Mouse (Mus musculus): ENCODE measurements at regions not wholly inside any gene's neighbourhood (a gene's known extent, or its start where the extent isn't known, plus 50 kb on each side); places are given as distances from the start of the nearest gene placed in this dataset.

DNA sequence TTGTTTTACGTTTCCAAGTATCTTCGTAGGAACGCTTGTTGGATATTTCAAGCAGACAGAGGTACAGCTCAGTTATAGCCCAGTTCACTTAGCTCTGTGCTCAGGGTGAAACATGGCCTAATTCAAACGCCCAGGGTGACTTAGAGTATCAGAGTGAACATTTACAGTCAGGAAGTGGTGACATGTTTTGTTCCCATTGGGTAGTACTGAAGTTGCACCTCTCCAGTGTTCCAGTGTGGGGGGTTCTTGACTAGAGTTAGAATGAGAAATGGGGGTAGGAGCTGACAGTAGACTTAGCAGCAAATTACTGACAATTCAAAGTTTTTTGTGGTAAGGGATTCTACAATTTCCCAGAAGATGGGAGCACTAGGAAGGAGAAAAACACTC lies 159.9 kb upstream of the Cypt12 start:
- Histone ChIP-seq H3K9ac (ENCODE audit: low read length) (peak overlapping the region; percentile 100), H3K4me2 (peak overlapping the region; percentile 85), H3K27me3 (ENCODE audit: control insufficient read depth, insufficient read depth, low read length) (no peaks in the 10 kb centered on the region)

DNA sequence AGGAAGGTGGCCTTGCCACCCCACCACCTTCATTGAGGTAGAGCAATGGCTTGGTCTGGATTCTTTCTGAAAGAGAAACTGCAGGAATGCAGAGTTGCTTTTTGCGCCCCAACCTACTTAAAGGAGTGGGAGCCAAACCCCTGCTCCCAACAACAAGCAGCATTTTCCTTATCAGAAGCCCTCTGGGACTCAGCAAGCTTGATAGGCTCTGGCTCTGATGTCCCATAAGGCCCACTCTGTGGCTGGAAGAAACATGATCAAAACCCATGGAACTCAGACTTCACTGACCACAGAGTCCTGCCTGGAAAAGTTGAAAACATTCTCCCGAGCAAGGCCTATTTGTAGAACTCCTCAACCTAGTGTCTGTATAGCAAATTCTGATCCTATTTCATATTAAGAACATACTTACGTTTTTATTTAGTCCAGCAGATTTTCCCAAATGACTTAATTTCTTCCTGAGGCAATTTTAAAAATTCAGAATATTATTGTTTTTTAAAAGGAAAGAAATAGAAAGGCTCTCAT lies 159.4 kb upstream of the Cypt12 start:
- H3K4me1 ChIP-seq (ENCODE audit: control insufficient read depth, insufficient read depth, low read length) = peaks cover 13% of the 10 kb centered on the region
- DNase-seq (ENCODE audit: low spot score, missing footprints) (peak; percentile 92), ATAC-seq (ENCODE audit: low FRiP score) (no peak)
- no peaks in the 10 kb centered on the region for H3K27me3 ChIP-seq (ENCODE audit: control insufficient read depth, insufficient read depth, low read length)
- H3K9me3 ChIP-seq (ENCODE audit: control insufficient read depth, low read length) = no peaks in the 10 kb centered on the region
- H3K9ac ChIP-seq (ENCODE audit: low read length) = peak overlapping the region; percentile 100
- 16% methylated on average over 3 of the region's 3 CpGs for WGBS
- no peaks in the 10 kb centered on the region for H3K36me3 ChIP-seq (ENCODE audit: control insufficient read depth, insufficient read depth, low read length)
- peak overlapping the region; percentile 48 for H3K4me3 ChIP-seq (ENCODE audit: low read depth, low read length)
- H3K27ac ChIP-seq (ENCODE audit: low read depth, low read length) = peak overlapping the region; percentile 100
- H3K4me2 ChIP-seq = peak overlapping the region; percentile 85

More for the DNA sequence above, 159.9 kb upstream of the Cypt12 start:
- DNase-seq (ENCODE audit: low spot score, missing footprints) = peak; percentile 92
- Histone ChIP-seq H3K4me3 (ENCODE audit: low read depth, low read length) (peak overlapping the region; percentile 48), H3K27ac (ENCODE audit: low read depth, low read length) (peak overlapping the region; percentile 100), H3K4me1 (ENCODE audit: control insufficient read depth, insufficient read depth, low read length) (peaks cover 13% of the 10 kb centered on the region), H3K9me3 (ENCODE audit: control insufficient read depth, low read length) (no peaks in the 10 kb centered on the region), H3K36me3 (ENCODE audit: control insufficient read depth, insufficient read depth, low read length) (no peaks in the 10 kb centered on the region)
- no peak for ATAC-seq (ENCODE audit: low FRiP score)
- WGBS = 28% methylated on average over 4 of the region's 4 CpGs

DNA sequence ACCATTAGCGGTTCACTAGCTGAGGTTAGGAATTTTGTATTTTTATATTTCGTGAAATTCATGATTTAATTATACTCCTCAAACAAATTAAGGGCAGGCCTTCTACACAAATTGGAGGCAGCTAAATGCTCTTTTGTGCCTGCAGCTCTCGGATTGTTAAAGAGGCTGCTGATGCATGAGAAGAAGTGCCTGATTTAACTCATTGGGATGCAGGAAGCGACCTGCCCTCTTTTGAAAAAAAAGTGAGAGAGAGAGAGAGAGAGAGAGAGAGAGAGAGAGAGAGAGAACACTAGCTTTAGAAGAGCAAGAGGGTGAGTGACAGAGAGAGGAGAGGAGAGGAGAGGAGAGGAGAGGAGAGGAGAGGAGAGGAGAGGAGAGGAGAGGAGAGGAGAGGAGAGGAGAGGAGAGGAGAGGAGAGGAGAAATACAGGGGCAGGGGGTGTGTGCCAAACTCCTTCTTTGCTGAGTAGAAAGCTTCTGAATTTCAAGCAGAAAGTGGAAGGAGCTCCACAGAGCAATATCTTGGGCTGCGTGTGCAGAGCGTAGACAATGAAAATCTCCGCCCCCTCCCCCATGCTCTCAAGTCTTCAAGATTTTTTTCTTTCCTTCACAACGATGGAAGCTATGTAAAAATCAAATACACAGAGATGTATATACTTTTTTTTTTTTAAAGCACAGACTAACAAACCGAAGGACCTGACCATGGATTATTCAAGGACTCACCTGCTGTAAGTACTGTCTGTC lies 158.6 kb upstream of the Cypt12 start:
- no peaks in the 10 kb centered on the region for H3K9me3 ChIP-seq (ENCODE audit: control insufficient read depth, low read length)
- H3K4me2 ChIP-seq = peak overlapping the region; percentile 85
- no peaks in the 10 kb centered on the region for H3K27me3 ChIP-seq (ENCODE audit: control insufficient read depth, insufficient read depth, low read length)
- H3K9ac ChIP-seq (ENCODE audit: low read length) = peak overlapping the region; percentile 100
- ATAC-seq (ENCODE audit: low FRiP score) (peak; percentile 12), DNase-seq (ENCODE audit: low spot score, missing footprints) (peak; percentile 94)
- peaks cover 13% of the 10 kb centered on the region for H3K4me1 ChIP-seq (ENCODE audit: control insufficient read depth, insufficient read depth, low read length)
- 0% methylated on average over 9 of the region's 9 CpGs for WGBS
- peak overlapping the region; percentile 48 for H3K4me3 ChIP-seq (ENCODE audit: low read depth, low read length)
- peak overlapping the region; percentile 100 for H3K27ac ChIP-seq (ENCODE audit: low read depth, low read length)
- H3K36me3 ChIP-seq (ENCODE audit: control insufficient read depth, insufficient read depth, low read length) = 0 out of 2 replicates have a peak, but pooled peaks cover under 1% of the 10 kb centered on the region

DNA sequence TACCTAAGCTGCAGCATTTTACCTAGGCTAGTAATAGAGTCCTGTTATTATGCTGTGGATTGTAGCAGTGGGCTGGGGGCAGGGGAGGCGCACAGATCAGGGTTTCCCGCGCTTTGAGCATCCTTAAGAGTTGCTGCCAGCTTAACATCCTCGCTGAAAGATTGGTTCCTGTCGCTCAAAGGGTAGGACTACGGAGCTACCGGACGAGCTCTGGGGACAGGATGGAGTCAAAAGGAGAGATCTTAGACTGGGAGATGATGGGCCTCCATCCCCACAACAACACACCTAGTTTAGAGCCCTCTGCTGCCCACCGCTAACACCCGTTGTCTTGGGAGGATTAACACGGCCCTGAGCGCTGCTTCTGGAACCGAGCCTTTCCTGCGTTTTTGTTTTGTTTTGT lies 157.9 kb upstream of the Cypt12 start:
- H3K9me3 ChIP-seq (ENCODE audit: control insufficient read depth, low read length) = no peaks in the 10 kb centered on the region
- H3K9ac ChIP-seq (ENCODE audit: low read length) = peak overlapping the region; percentile 100
- H3K4me1 ChIP-seq (ENCODE audit: control insufficient read depth, insufficient read depth, low read length) = peaks cover 13% of the 10 kb centered on the region
- H3K4me3 ChIP-seq (ENCODE audit: low read depth, low read length) = peak overlapping the region; percentile 48
- H3K4me2 ChIP-seq = peak overlapping the region; percentile 53; the same call in 1 of the 2 replicates
- peak overlapping the region; percentile 100 for H3K27ac ChIP-seq (ENCODE audit: low read depth, low read length)
- no peak for ATAC-seq (ENCODE audit: low FRiP score)
- peaks cover 4% of the 10 kb centered on the region; the same call in 1 of the 2 replicates for H3K36me3 ChIP-seq (ENCODE audit: control insufficient read depth, insufficient read depth, low read length)
- 0% methylated on average over 14 of the region's 14 CpGs for WGBS
- H3K27me3 ChIP-seq (ENCODE audit: control insufficient read depth, insufficient read depth, low read length) = no peaks in the 10 kb centered on the region
- DNase-seq (ENCODE audit: low spot score, missing footprints) = peak; percentile 95

DNA sequence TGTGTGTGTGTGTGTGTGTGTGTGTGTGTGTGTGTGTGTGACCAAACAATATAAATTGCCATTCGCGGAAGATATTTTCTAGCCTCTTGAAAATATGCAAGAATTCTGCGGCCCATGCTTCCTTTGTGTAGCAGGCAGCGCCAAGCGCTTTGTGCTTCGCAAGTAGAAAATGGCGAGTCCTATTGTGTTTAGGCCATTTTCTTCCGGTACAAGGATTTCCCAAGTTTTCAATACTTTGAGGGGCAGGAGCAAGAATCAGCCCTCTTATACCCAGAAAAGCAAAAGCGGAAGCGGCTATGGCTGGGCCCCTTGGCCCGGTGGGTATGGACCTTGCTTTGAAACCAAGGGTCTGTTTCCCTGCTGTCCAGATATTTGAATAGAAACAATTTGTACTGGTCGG lies 157.4 kb upstream of the Cypt12 start:
- WGBS = under 1% methylated on average over 12 of the region's 12 CpGs
- ATAC-seq (ENCODE audit: low FRiP score) = no peak
- DNase-seq (ENCODE audit: low spot score, missing footprints) = peak; percentile 96
- peaks cover 15% of the 10 kb centered on the region for H3K4me1 ChIP-seq (ENCODE audit: control insufficient read depth, insufficient read depth, low read length)
- peak overlapping the region; percentile 100 for H3K27ac ChIP-seq (ENCODE audit: low read depth, low read length)
- H3K9ac ChIP-seq (ENCODE audit: low read length) = peak overlapping the region; percentile 100
- no peaks in the 10 kb centered on the region for H3K9me3 ChIP-seq (ENCODE audit: control insufficient read depth, low read length)
- H3K27me3 ChIP-seq (ENCODE audit: control insufficient read depth, insufficient read depth, low read length) = no peaks in the 10 kb centered on the region
- H3K4me2 ChIP-seq = peak overlapping the region; percentile 53
- H3K4me3 ChIP-seq (ENCODE audit: low read depth, low read length) = peak overlapping the region; percentile 48
- H3K36me3 ChIP-seq (ENCODE audit: control insufficient read depth, insufficient read depth, low read length) = peaks cover 9% of the 10 kb centered on the region; the same call in 1 of the 2 replicates

DNA sequence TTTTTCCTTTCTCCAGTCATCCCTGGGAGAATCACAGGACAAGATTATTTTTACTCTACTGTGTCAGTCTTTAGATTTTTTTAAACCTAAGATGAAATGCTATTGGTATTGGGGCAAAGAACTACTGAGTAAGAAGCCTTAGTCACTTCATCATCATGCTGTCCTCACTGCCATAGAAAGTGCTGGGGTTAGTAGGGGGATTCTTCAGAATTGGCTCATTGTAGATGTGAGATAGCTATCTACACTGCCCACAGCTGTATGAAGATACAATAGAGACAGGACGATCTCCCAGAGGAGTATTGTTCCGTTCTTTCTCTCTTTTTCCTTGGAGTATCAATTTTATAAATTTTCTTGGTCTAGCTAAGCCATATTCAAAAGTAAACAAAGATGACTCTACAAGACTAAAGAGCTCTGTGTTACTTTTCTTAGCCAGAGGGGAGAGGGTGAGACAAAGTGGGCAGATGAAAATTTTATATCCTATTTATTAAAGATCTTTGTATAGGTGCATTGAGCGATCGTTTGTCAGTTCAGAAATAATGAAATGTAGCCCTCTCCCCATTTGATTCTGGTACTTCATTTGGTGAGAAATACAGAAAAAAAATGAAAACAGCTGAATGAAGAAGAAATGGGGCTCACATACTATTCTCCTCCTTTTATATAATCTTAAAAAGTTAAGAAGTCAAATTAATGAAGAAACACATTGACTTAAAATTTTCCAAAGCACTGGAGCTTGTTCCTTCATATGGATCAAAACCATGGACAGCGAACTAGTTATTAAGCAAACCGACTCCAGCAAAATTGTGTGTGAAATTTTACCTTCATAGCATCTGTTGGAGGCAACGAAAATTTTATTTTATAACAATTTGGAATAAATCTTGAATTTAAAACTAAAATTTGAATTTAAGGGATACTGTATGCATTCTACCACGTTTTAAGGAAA lies 156.6 kb upstream of the Cypt12 start:
- no peaks in the 10 kb centered on the region for H3K9me3 ChIP-seq (ENCODE audit: control insufficient read depth, low read length)
- ATAC-seq (ENCODE audit: low FRiP score) = no peak
- H3K4me1 ChIP-seq (ENCODE audit: control insufficient read depth, insufficient read depth, low read length) = peaks cover 22% of the 10 kb centered on the region
- DNase-seq (ENCODE audit: low spot score, missing footprints) = peak; percentile 92
- peak overlapping the region; percentile 53 for H3K4me2 ChIP-seq
- peaks cover 10% of the 10 kb centered on the region for H3K36me3 ChIP-seq (ENCODE audit: control insufficient read depth, insufficient read depth, low read length)
- peak overlapping the region; percentile 100 for H3K27ac ChIP-seq (ENCODE audit: low read depth, low read length)
- H3K4me3 ChIP-seq (ENCODE audit: low read depth, low read length) = peak overlapping the region; percentile 48
- H3K9ac ChIP-seq (ENCODE audit: low read length) = peak overlapping the region; percentile 100
- no peaks in the 10 kb centered on the region for H3K27me3 ChIP-seq (ENCODE audit: control insufficient read depth, insufficient read depth, low read length)
- WGBS = 12% methylated on average over 8 of the region's 8 CpGs

DNA sequence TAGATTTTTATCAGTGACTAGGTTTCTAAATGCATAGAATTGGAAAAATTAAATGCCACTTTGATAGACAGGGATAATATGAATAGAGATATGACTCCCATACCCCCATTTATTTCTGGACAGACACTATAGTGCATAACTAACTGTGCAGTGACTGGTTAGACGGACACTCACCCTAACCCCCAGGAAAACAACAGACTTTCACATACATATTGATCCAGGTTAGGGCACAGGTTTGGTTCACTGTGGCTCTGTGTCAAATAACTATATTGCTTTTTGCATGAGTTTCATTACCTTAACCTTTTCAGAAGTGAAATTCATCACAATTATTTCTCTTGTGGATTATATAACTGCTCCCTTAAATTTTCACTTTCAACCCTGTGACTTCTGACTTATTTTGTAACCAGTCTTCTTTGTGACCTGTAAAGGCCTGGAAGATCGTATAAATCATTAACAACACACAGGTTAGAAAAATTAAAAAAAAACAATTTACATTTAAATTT lies 155.6 kb upstream of the Cypt12 start:
- Histone ChIP-seq H3K27me3 (ENCODE audit: control insufficient read depth, insufficient read depth, low read length) (no peaks in the 10 kb centered on the region), H3K4me2 (peak overlapping the region; percentile 76), H3K9me3 (ENCODE audit: control insufficient read depth, low read length) (no peaks in the 10 kb centered on the region), H3K9ac (ENCODE audit: low read length) (peak overlapping the region; percentile 98), H3K4me3 (ENCODE audit: low read depth, low read length) (peak overlapping the region; percentile 79), H3K4me1 (ENCODE audit: control insufficient read depth, insufficient read depth, low read length) (peaks cover 24% of the 10 kb centered on the region), H3K27ac (ENCODE audit: low read depth, low read length) (peak overlapping the region; percentile 99), H3K36me3 (ENCODE audit: control insufficient read depth, insufficient read depth, low read length) (peaks cover 12% of the 10 kb centered on the region)
- no peak for ATAC-seq (ENCODE audit: low FRiP score)
- DNase-seq (ENCODE audit: low spot score, missing footprints) = peak; percentile 91
- 14% methylated on average over 2 of the region's 2 CpGs for WGBS

DNA sequence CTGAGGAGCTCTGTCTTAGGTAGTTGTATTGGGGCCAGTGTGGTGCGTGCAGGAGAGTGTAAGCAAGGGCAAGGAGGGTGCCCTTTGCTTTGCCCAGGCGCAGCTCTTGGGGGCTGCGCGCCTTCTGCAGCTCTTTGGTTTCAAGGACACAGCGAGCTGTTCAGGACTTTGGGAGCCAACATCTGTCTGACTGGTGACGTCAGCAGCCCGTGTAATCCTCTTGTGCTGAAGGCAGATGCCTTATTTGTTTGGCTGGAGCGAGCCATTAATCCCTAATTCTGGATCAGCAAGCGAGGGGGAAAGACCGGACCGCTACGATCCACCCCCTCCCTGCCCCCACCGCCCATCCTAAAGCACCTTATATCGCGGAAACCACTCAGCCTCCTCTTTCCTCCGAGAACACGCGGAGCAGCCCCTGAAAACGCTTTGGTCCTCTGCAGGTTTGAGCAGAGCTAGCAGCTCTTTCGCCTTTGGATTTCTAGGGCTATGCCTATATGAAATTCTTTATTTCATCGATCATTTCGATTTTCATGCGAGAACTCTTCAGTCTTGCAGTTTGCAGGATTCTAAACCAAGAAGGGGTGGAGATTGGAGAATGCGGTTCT lies 154.5 kb upstream of the Cypt12 start:
- 0% methylated on average over 24 of the region's 24 CpGs for WGBS

More for the DNA sequence above, 154.5 kb upstream of the Cypt12 start:
- Histone ChIP-seq H3K4me2 (peak overlapping the region; percentile 76), H3K27me3 (ENCODE audit: control insufficient read depth, insufficient read depth, low read length) (no peaks in the 10 kb centered on the region), H3K4me1 (ENCODE audit: control insufficient read depth, insufficient read depth, low read length) (peaks cover 13% of the 10 kb centered on the region), H3K36me3 (ENCODE audit: control insufficient read depth, insufficient read depth, low read length) (peaks cover 12% of the 10 kb centered on the region), H3K4me3 (ENCODE audit: low read depth, low read length) (peak overlapping the region; percentile 79), H3K9me3 (ENCODE audit: control insufficient read depth, low read length) (no peaks in the 10 kb centered on the region), H3K27ac (ENCODE audit: low read depth, low read length) (peak overlapping the region; percentile 99), H3K9ac (ENCODE audit: low read length) (peak overlapping the region; percentile 98)
- ATAC-seq (ENCODE audit: low FRiP score) (peak; percentile 81), DNase-seq (ENCODE audit: low spot score, missing footprints) (peak; percentile 97)

All from midbrain, embryonic 11.5 days (tissue).